Mouse (Mus musculus) cortical plate, adult 2 months (tissue): ENCODE data around the gene Pde6g.

Experiments used
- CTCF ChIP-seq: fragments of 200-500 bp; IDR thresholded peaks from 2 replicates; pipeline ENCODE4 v1.5.1; 2011; ENCODE audit warnings: mild to moderate bottlenecking, control low read depth, low read length; ENCODE audit not compliant: insufficient read depth; ENCODE audit errors: extremely low read depth
- POLR2A ChIP-seq: fragments of 200-500 bp; IDR thresholded peaks from 2 replicates; pipeline ENCODE4 v1.6.1; 2011; ENCODE audit warnings: mild to moderate bottlenecking, low read length, control low read depth; ENCODE audit not compliant: insufficient read depth; ENCODE audit errors: extremely low read depth

GRCm38 (mm10) chr11:120497436-120497835 is 44.1 kb upstream of the Pde6g start:
- no peak for TF ChIP-seq CTCF
- no peak for TF ChIP-seq POLR2A
